Mouse (Mus musculus): ENCODE data around the gene Ankrd45. TPM values are rescaled to one million over a fixed set of nuclear protein-coding genes. Genes with fewer than 3 reads are reported as not detected.
"Not testable (repeated sequence)": the region's sequence is repeated elsewhere in the genome, so short reads cannot be mapped to it uniquely, and the experiment has no call there.

Gene Ankrd45
- polyA plus RNA-seq, 1 experiment from 2014 or later, result 10.7 TPM

DNA sequence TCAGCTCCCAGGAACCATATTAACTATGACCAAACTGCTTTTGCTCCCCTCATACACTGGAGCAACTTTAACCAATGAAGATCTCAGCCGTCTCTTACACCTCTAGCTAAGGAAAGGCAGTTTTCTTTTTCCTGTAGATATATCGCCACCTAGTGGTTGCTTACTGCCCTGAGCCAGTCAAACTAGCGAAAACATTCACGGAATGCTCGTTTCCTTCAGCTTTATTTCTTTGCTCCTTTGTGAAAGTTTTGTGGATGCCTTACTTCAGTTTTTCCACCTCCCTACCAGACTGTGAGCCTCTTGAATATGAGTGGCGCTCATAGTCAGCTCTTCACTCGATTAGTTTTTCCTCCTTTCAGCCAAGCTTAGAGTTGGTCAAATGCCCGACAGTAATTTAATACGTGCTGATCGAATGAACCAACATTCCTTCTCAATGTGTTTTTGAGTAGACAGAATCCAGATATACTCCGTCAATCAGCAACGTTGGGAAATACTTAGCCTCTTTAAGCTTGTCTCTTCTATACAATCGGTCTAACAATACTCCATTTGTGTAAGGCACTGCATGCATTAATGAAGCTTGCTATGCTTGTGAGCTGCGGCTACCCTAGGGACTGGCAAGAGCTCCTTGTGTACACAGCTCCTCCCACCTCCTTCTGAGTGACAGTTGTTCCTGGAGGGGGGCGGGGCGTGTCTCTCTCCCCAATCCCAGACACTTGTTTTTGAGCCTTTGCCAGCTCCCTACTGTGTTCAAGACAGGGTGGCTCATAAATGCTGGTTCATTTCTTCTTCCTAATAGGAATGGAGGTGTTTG lies 53.3 kb downstream of the Ankrd45 start:
- H3K27me3 ChIP-seq, result no peaks in the 10 kb centered on the region
- WGBS, result under 1% methylated on average over 16 of the region's 16 CpGs
- peak overlapping the region; percentile 44 for H3K9ac ChIP-seq (replicated peaks)
- peak; percentile 97 for ATAC-seq
- H3K4me3 ChIP-seq (replicated peaks), result peak overlapping the region; percentile 46
- H3K4me2 ChIP-seq (replicated peaks), result peak overlapping the region; percentile 63
- H3K9me3 ChIP-seq, result no peaks in the 10 kb centered on the region
- H3K27ac ChIP-seq, result peak overlapping the region; percentile 74
- peaks cover 14% of the 10 kb centered on the region; the same call in 1 of the 2 replicates for H3K4me1 ChIP-seq (replicated peaks)
- H3K36me3 ChIP-seq, result no peaks in the 10 kb centered on the region

DNA sequence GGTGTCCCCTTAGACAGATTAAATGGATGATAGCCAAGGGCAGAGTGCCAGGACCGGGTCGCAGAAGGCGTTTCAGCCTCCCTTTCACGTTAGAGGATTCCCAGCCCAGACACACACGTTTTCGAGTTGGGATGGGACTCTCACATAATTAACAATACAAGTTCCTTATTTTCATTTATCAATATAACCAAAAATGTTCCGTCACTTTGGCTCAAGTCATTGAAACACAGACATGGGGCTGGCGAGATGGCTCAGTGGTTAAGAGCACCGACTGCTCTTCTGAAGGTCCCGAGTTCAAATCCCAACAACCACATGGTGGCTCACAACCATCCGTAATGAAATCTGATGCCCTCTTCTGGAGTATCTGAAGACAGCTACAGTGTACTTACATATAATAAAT lies 53.9 kb downstream of the Ankrd45 start:
- peak overlapping the region; percentile 74 for H3K27ac ChIP-seq
- peak overlapping the region; percentile 63 for H3K4me2 ChIP-seq (replicated peaks)
- not testable (repeated sequence) for H3K9me3 ChIP-seq; ATAC-seq; H3K9ac ChIP-seq (replicated peaks); H3K27me3 ChIP-seq; H3K36me3 ChIP-seq
- H3K4me1 ChIP-seq (replicated peaks), result peaks cover 14% of the 10 kb centered on the region; the same call in 1 of the 2 replicates
- WGBS, result 52% methylated on average over 11 of the region's 11 CpGs
- peak overlapping the region; percentile 46 for H3K4me3 ChIP-seq (replicated peaks)

GRCm38 (mm10) chr1:161199856-161200255 lies 57.4 kb downstream of the Ankrd45 start:
- peaks cover 8% of the 10 kb centered on the region; the same call in 1 of the 2 replicates for H3K4me1 ChIP-seq (replicated peaks)
- no peak overlapping the region for H3K27ac ChIP-seq
- H3K4me3 ChIP-seq (replicated peaks), result no peak overlapping the region
- ATAC-seq, result no peak
- no peak overlapping the region for H3K4me2 ChIP-seq (replicated peaks)
- no peaks in the 10 kb centered on the region for H3K36me3 ChIP-seq
- no peaks in the 10 kb centered on the region for H3K9me3 ChIP-seq
- no peaks in the 10 kb centered on the region for H3K27me3 ChIP-seq
- WGBS, result 79% methylated on average over 5 of the region's 5 CpGs
- no peak overlapping the region for H3K9ac ChIP-seq (replicated peaks)

DNA sequence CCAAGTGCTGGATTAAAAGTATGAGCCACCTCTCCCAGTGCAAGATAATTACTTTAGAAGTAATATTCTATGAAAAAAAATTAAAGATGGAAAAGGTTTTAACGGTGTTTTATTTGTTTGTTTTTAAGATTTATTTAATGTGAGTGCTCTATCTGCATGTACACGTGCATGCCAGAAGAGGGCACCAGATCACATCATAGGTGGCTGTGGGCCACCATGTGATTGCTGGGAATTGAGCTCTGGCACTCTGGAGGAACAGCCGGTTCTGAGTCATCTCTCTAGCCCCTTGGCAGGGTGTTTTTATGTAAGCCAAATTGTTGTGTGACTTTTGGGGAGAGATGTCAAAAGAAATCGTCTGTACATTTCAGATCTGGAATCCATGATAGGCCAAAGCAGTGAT lies 72.0 kb downstream of the Ankrd45 start:
- H3K27ac ChIP-seq, result no peak overlapping the region
- H3K9ac ChIP-seq (replicated peaks), result no peak overlapping the region
- H3K36me3 ChIP-seq, result no peaks in the 10 kb centered on the region
- H3K4me2 ChIP-seq (replicated peaks), result no peak overlapping the region
- H3K27me3 ChIP-seq, result no peaks in the 10 kb centered on the region
- H3K4me3 ChIP-seq (replicated peaks), result no peak overlapping the region
- WGBS, result 25% methylated on average over 4 of the region's 4 CpGs
- no peak for ATAC-seq
- no peaks in the 10 kb centered on the region for H3K9me3 ChIP-seq
- no peaks in the 10 kb centered on the region for H3K4me1 ChIP-seq (replicated peaks)

- no peak overlapping the region for H3K9ac ChIP-seq (replicated peaks)
- 70% methylated on average over 3 of the region's 3 CpGs for WGBS
- no peak overlapping the region for H3K27ac ChIP-seq
- H3K4me2 ChIP-seq (replicated peaks), result no peak overlapping the region
- no peaks in the 10 kb centered on the region for H3K27me3 ChIP-seq
- H3K4me1 ChIP-seq (replicated peaks), result no peaks in the 10 kb centered on the region
- H3K9me3 ChIP-seq, result no peaks in the 10 kb centered on the region
- H3K4me3 ChIP-seq (replicated peaks), result no peak overlapping the region
- ATAC-seq, result no peak
- H3K36me3 ChIP-seq, result no peaks in the 10 kb centered on the region
Measured at GRCm38 (mm10) chr1:161219816-161220215, 77.3 kb downstream of the Ankrd45 start.

Other genes starting within 250 kb of the Ankrd45 start
- gene Rc3h1, start 236.3 kb upstream of the Ankrd45 start, polyA plus RNA-seq (2015; fragmentation: Nextera tagmentation; extraction: Ambion mirVana), result 8.5 and 9.1 TPM in 2 replicates
- gene Serpinc1, start 164.1 kb upstream of the Ankrd45 start, polyA plus RNA-seq (2015; fragmentation: Nextera tagmentation; extraction: Ambion mirVana), result 3.8 and 4.1 TPM in 2 replicates
- 13.6 and 14.1 TPM in 2 replicates for gene Zbtb37, start 107.8 kb upstream of the Ankrd45 start, polyA plus RNA-seq (2015; fragmentation: Nextera tagmentation; extraction: Ambion mirVana)
- gene Dars2, start 72.0 kb upstream of the Ankrd45 start, polyA plus RNA-seq (2015; fragmentation: Nextera tagmentation; extraction: Ambion mirVana), result 29.5 and 31.5 TPM in 2 replicates
- gene Cenpl, start 72.0 kb upstream of the Ankrd45 start, polyA plus RNA-seq (2015; fragmentation: Nextera tagmentation; extraction: Ambion mirVana), result 19.1 and 22.1 TPM in 2 replicates
- gene Klhl20, start 11.2 kb upstream of the Ankrd45 start, polyA plus RNA-seq (2015; fragmentation: Nextera tagmentation; extraction: Ambion mirVana), result 17.1 and 19.5 TPM in 2 replicates
- 0.55 and 0.66 TPM in 2 replicates for gene Tex50, start 16.6 kb downstream of the Ankrd45 start, polyA plus RNA-seq (2015; fragmentation: Nextera tagmentation; extraction: Ambion mirVana)
- gene Prdx6, start 108.5 kb downstream of the Ankrd45 start, polyA plus RNA-seq (2015; fragmentation: Nextera tagmentation; extraction: Ambion mirVana), result 211 and 220 TPM in 2 replicates

Data from midbrain, embryonic 13.5 days (tissue).